Mouse (Mus musculus) kidney, embryonic 16.5 days (tissue): Measurements from ENCODE around the gene Mcpt1. TPM values are rescaled to one million over a fixed set of nuclear protein-coding genes. Genes with fewer than 3 reads are reported as not detected.
"Not testable (repeated sequence)": the region's sequence is repeated elsewhere in the genome, so short reads cannot be mapped to it uniquely, and the experiment has no call there.

Experiments
- ATAC-seq: fragments of 200-750 bp; cut with Nextera tagmentation; 2 replicates; pipeline ENCODE4 v1.8.0; 2017; ENCODE audit warnings: moderate TSS enrichment; ENCODE audit not compliant: low FRiP score, low TSS enrichment
- H3K27ac ChIP-seq: fragments of 300-500 bp; sonication (generic); 2 replicates; pipeline ENCODE4 v1.5.1; 2014; ENCODE audit warnings: low read length
- H3K27me3 ChIP-seq: fragments of 300-500 bp; sonication (generic); 2 replicates; pipeline ENCODE4 v1.6.1; 2014; ENCODE audit warnings: low read length, control low read depth, mixed read lengths; ENCODE audit not compliant: insufficient read depth
- H3K36me3 ChIP-seq: fragments of 300-500 bp; sonication (generic); 2 replicates; pipeline ENCODE4 v1.6.1; 2014; ENCODE audit warnings: low read length, control low read depth, mixed read lengths; ENCODE audit not compliant: insufficient read depth
- H3K4me1 ChIP-seq: fragments of 300-500 bp; sonication (generic); 2 replicates; pipeline ENCODE4 v1.6.1; 2014; ENCODE audit warnings: low read length, control low read depth, mixed read lengths; ENCODE audit not compliant: insufficient read depth
- H3K4me2 ChIP-seq: fragments of 300-500 bp; sonication (generic); replicated peaks from 2 replicates; pipeline ENCODE4 v1.6.1; 2014; ENCODE audit warnings: low read depth, low read length
- H3K4me3 ChIP-seq: fragments of 300-500 bp; sonication (generic); 2 replicates; pipeline ENCODE4 v1.5.1; 2014; ENCODE audit warnings: mild to moderate bottlenecking, low read length
- H3K9ac ChIP-seq: fragments of 300-500 bp; sonication (generic); replicated peaks from 2 replicates; pipeline ENCODE4 v1.6.1; 2014; ENCODE audit warnings: low read length
- H3K9me3 ChIP-seq: fragments of 300-500 bp; sonication (generic); 2 replicates; pipeline ENCODE4 v1.6.1; 2016; ENCODE audit warnings: low read length, control low read depth
- WGBS: fragments of 180-500 bp; shearing (Covaris S2); extraction: QIAGEN DNeasy Blood & Tissue Kit; methylation state at CpG from one replicate; pipeline ENCODE4 v1.1.7; 2014; 5-methylcytosine and 5-hydroxymethylcytosine counted together
- polyA plus RNA-seq: library from polyadenylated mRNA; unstranded; fragments of >200 nt; fragmentation: Nextera tagmentation; extraction: Ambion mirVana; gene quantifications from 2 replicates; pipeline ENCODE4 v1.2.1, GENCODE M21; 2015

The Mcpt1 gene
- polyA plus RNA-seq = not detected in 2 replicates

- not testable (repeated sequence) for H3K4me1 ChIP-seq, H3K27ac ChIP-seq, ATAC-seq, H3K9ac ChIP-seq, H3K4me3 ChIP-seq, H3K4me2 ChIP-seq, H3K36me3 ChIP-seq, H3K27me3 ChIP-seq, H3K9me3 ChIP-seq
- WGBS = 75% methylated on average over 3 of the region's 3 CpGs
These were observed at the start of gene Mcpt1 for GRCm38 (mm10) chr14:56017671-56018070. Gene Mcpt1, plus strand, starts transcription at chr14:56017971.

GRCm38 (mm10) chr14:55987464-55987863 lies 30.3 kb upstream of the Mcpt1 start:
- not testable (repeated sequence) for H3K27me3 ChIP-seq, H3K4me2 ChIP-seq, H3K4me1 ChIP-seq, ATAC-seq, H3K9me3 ChIP-seq, H3K9ac ChIP-seq, H3K36me3 ChIP-seq, H3K4me3 ChIP-seq, H3K27ac ChIP-seq
- WGBS = 69% methylated on average over 1 of the region's 3 CpGs

- Histone ChIP-seq H3K27ac (no peak overlapping the region), H3K4me1 (no peaks in the 10 kb centered on the region), H3K9ac (no peak overlapping the region), H3K9me3 (no peaks in the 10 kb centered on the region), H3K27me3 (no peaks in the 10 kb centered on the region), H3K36me3 (no peaks in the 10 kb centered on the region), H3K4me2 (no peak overlapping the region), H3K4me3 (no peak overlapping the region)
- 37% methylated on average over 3 of the region's 3 CpGs for WGBS
- no peak for ATAC-seq
These were observed 4.6 kb upstream of the Mcpt1 start for GRCm38 (mm10) chr14:56013147-56013546.

- Histone ChIP-seq H3K9me3 (no peaks in the 10 kb centered on the region), H3K36me3 (no peaks in the 10 kb centered on the region), H3K4me3 (no peak overlapping the region), H3K4me1 (no peaks in the 10 kb centered on the region), H3K4me2 (no peak overlapping the region), H3K9ac (no peak overlapping the region), H3K27me3 (no peaks in the 10 kb centered on the region), H3K27ac (no peak overlapping the region)
- ATAC-seq = no peak
- WGBS = 91% methylated on average over 2 of the region's 2 CpGs
These were observed 3.8 kb upstream of the Mcpt1 start for GRCm38 (mm10) chr14:56013924-56014323.

GRCm38 (mm10) chr14:56019446-56019845 lies 1.7 kb downstream of the Mcpt1 start:
- Histone ChIP-seq H3K9me3 (no peaks in the 10 kb centered on the region), H3K4me1 (no peaks in the 10 kb centered on the region), H3K4me2 (no peak overlapping the region), H3K27ac (no peak overlapping the region), H3K9ac (no peak overlapping the region), H3K36me3 (no peaks in the 10 kb centered on the region), H3K27me3 (no peaks in the 10 kb centered on the region), H3K4me3 (no peak overlapping the region)
- ATAC-seq = no peak
- 57% methylated on average over 1 of the region's 1 CpGs for WGBS

GRCm38 (mm10) chr14:56021305-56021704 lies 3.5 kb downstream of the Mcpt1 start:
- not testable (repeated sequence) for H3K36me3 ChIP-seq, H3K4me2 ChIP-seq, H3K9ac ChIP-seq, H3K27ac ChIP-seq, H3K27me3 ChIP-seq, H3K4me3 ChIP-seq, ATAC-seq, H3K9me3 ChIP-seq, H3K4me1 ChIP-seq
- 77% methylated on average over 3 of the region's 4 CpGs for WGBS

- H3K27ac ChIP-seq, H3K27me3 ChIP-seq, H3K9me3 ChIP-seq, ATAC-seq, H3K4me1 ChIP-seq, H3K36me3 ChIP-seq, H3K9ac ChIP-seq, H3K4me3 ChIP-seq, H3K4me2 ChIP-seq: not testable (repeated sequence)
- 79% methylated on average over 3 of the region's 3 CpGs for WGBS
These were observed 12.6 kb downstream of the Mcpt1 start, which contains the start of gene Mcpt9 for GRCm38 (mm10) chr14:56030395-56030794. Gene Mcpt9, minus strand, starts transcription at chr14:56030495.

- no peak for ATAC-seq
- 42% methylated on average over 2 of the region's 2 CpGs for WGBS
- Histone ChIP-seq H3K4me1 (no peaks in the 10 kb centered on the region), H3K4me2 (no peak overlapping the region), H3K27ac (no peak overlapping the region), H3K9ac (no peak overlapping the region), H3K36me3 (no peaks in the 10 kb centered on the region), H3K9me3 (no peaks in the 10 kb centered on the region), H3K4me3 (no peak overlapping the region), H3K27me3 (no peaks in the 10 kb centered on the region)
These were observed 16.7 kb downstream of the Mcpt1 start for GRCm38 (mm10) chr14:56034433-56034832.

GRCm38 (mm10) chr14:56041792-56042191 lies 24.0 kb downstream of the Mcpt1 start, which contains the start of gene Mcpt2:
Gene Mcpt2, plus strand, starts transcription at chr14:56042041.
- 72% methylated on average over 1 of the region's 1 CpGs for WGBS
- H3K9me3 ChIP-seq, H3K36me3 ChIP-seq, H3K27ac ChIP-seq, H3K4me1 ChIP-seq, H3K4me2 ChIP-seq, H3K4me3 ChIP-seq, H3K27me3 ChIP-seq, ATAC-seq, H3K9ac ChIP-seq: not testable (repeated sequence)

GRCm38 (mm10) chr14:56055408-56055807 lies 37.6 kb downstream of the Mcpt1 start:
- 81% methylated on average over 3 of the region's 3 CpGs for WGBS
- no peak overlapping the region for H3K4me3 ChIP-seq

More at GRCm38 (mm10) chr14:56055408-56055807, 37.6 kb downstream of the Mcpt1 start:
- no peaks in the 10 kb centered on the region for H3K4me1 ChIP-seq
- no peak overlapping the region for H3K4me2 ChIP-seq
- no peaks in the 10 kb centered on the region for H3K36me3 ChIP-seq
- no peaks in the 10 kb centered on the region for H3K27me3 ChIP-seq
- no peak overlapping the region for H3K9ac ChIP-seq
- H3K27ac ChIP-seq = no peak overlapping the region
- no peak for ATAC-seq
- no peaks in the 10 kb centered on the region for H3K9me3 ChIP-seq
